Mouse (Mus musculus): ENCODE data around the gene Krt76. TPM values are rescaled to one million over a fixed set of nuclear protein-coding genes. Genes with fewer than 3 reads are reported as not detected.
A peak's percentile ranks its signal among the peaks of the same experiment; 100 is the strongest.

The Krt76 gene
- polyA plus RNA-seq, 1 experiment from 2014 or later = not detected

GRCm38 (mm10) chr15:101858673-101859425 lies 33.9 kb downstream of the Krt76 start:
- Histone ChIP-seq H3K4me1 (peaks cover 27% of the 10 kb centered on the region), H3K9me3 (replicated peaks) (no peaks in the 10 kb centered on the region), H3K9ac (no peak overlapping the region), H3K4me3 (replicated peaks) (peak overlapping the region; percentile 45), H3K27ac (no peak overlapping the region), H3K36me3 (no peaks in the 10 kb centered on the region), H3K27me3 (peaks cover 74% of the 10 kb centered on the region), H3K4me2 (peak overlapping the region; percentile 89)
- no peak for ATAC-seq (replicated peaks; ENCODE audit: low FRiP score)
- 4% methylated on average over 11 of the region's 11 CpGs for WGBS

- Histone ChIP-seq H3K4me2 (no peak overlapping the region), H3K9ac (no peak overlapping the region), H3K36me3 (no peaks in the 10 kb centered on the region), H3K4me1 (peaks cover 27% of the 10 kb centered on the region), H3K27ac (no peak overlapping the region), H3K27me3 (peaks cover 72% of the 10 kb centered on the region), H3K9me3 (replicated peaks) (no peaks in the 10 kb centered on the region), H3K4me3 (replicated peaks) (no peak overlapping the region)
- WGBS = 32% methylated on average over 5 of the region's 5 CpGs
- ATAC-seq (replicated peaks; ENCODE audit: low FRiP score) = no peak
Measured at GRCm38 (mm10) chr15:101856696-101857095, 36.0 kb downstream of the Krt76 start.

GRCm38 (mm10) chr15:101855732-101856131 lies 37.0 kb downstream of the Krt76 start:
- no peak overlapping the region for H3K27ac ChIP-seq
- ATAC-seq (replicated peaks; ENCODE audit: low FRiP score) = no peak
- H3K9ac ChIP-seq = no peak overlapping the region
- peaks cover 72% of the 10 kb centered on the region for H3K27me3 ChIP-seq
- H3K4me1 ChIP-seq = peaks cover 27% of the 10 kb centered on the region
- 53% methylated on average over 3 of the region's 3 CpGs for whole genome bisulfite sequencing
- no peaks in the 10 kb centered on the region for H3K36me3 ChIP-seq
- no peaks in the 10 kb centered on the region for H3K9me3 ChIP-seq (replicated peaks)
- H3K4me3 ChIP-seq (replicated peaks) = no peak overlapping the region
- no peak overlapping the region for H3K4me2 ChIP-seq

- no peak overlapping the region for H3K4me3 ChIP-seq (replicated peaks)
- H3K9me3 ChIP-seq (replicated peaks) = no peaks in the 10 kb centered on the region
- H3K36me3 ChIP-seq = no peaks in the 10 kb centered on the region
- H3K4me1 ChIP-seq = peaks cover 13% of the 10 kb centered on the region
- 24% methylated on average over 5 of the region's 5 CpGs for WGBS
- no peak overlapping the region for H3K9ac ChIP-seq
- peaks cover 57% of the 10 kb centered on the region for H3K27me3 ChIP-seq
- no peak overlapping the region for H3K4me2 ChIP-seq
- no peak overlapping the region for H3K27ac ChIP-seq
- ATAC-seq (replicated peaks; ENCODE audit: low FRiP score) = no peak
Measured at GRCm38 (mm10) chr15:101854294-101854693, 38.4 kb downstream of the Krt76 start.

GRCm38 (mm10) chr15:101852571-101852970 lies 40.1 kb downstream of the Krt76 start:
- Histone ChIP-seq H3K27me3 (peaks cover 47% of the 10 kb centered on the region), H3K9me3 (replicated peaks) (no peaks in the 10 kb centered on the region), H3K4me2 (no peak overlapping the region), H3K36me3 (no peaks in the 10 kb centered on the region), H3K9ac (no peak overlapping the region), H3K4me3 (replicated peaks) (no peak overlapping the region), H3K27ac (no peak overlapping the region), H3K4me1 (peaks cover 6% of the 10 kb centered on the region)
- no peak for ATAC-seq (replicated peaks; ENCODE audit: low FRiP score)
- WGBS = 20% methylated on average over 5 of the region's 5 CpGs

GRCm38 (mm10) chr15:101850694-101851093 lies 42.0 kb downstream of the Krt76 start, which contains the start of gene Krt1:
Gene Krt1, minus strand, starts transcription at chr15:101850794.
- Histone ChIP-seq H3K4me3 (replicated peaks) (no peak within 1 kb of the TSS), H3K27me3 (peaks cover 53% of the 10 kb centered on the region), H3K4me2 (no peak within 1 kb of the TSS), H3K4me1 (peaks cover 1% of the 10 kb centered on the region), H3K36me3 (no peaks in the 10 kb centered on the region), H3K9ac (no peak within 1 kb of the TSS), H3K9me3 (replicated peaks) (no peaks in the 10 kb centered on the region), H3K27ac (no peak within 1 kb of the TSS)
- no peak for ATAC-seq (replicated peaks; ENCODE audit: low FRiP score)
- 81% methylated on average over 6 of the region's 6 CpGs for WGBS

- ATAC-seq (replicated peaks; ENCODE audit: low FRiP score) = peak; percentile 70
- WGBS = under 1% methylated on average over 33 of the region's 37 CpGs
- Histone ChIP-seq H3K27ac (no peak overlapping the region), H3K4me1 (peaks cover 7% of the 10 kb centered on the region), H3K4me2 (peak overlapping the region; percentile 94), H3K27me3 (peaks cover 35% of the 10 kb centered on the region), H3K36me3 (no peaks in the 10 kb centered on the region), H3K9me3 (replicated peaks) (no peaks in the 10 kb centered on the region), H3K4me3 (replicated peaks) (peak overlapping the region; percentile 58), H3K9ac (peak overlapping the region; percentile 56)
Measured at GRCm38 (mm10) chr15:101845971-101846403, 46.7 kb downstream of the Krt76 start.

- no peak for ATAC-seq (replicated peaks; ENCODE audit: low FRiP score)
- Histone ChIP-seq H3K4me2 (no peak overlapping the region), H3K9me3 (replicated peaks) (no peaks in the 10 kb centered on the region), H3K36me3 (no peaks in the 10 kb centered on the region), H3K4me3 (replicated peaks) (no peak overlapping the region), H3K27me3 (peaks cover 29% of the 10 kb centered on the region), H3K4me1 (peaks cover 7% of the 10 kb centered on the region), H3K27ac (no peak overlapping the region), H3K9ac (no peak overlapping the region)
- 56% methylated on average over 9 of the region's 9 CpGs for WGBS
Measured at GRCm38 (mm10) chr15:101843192-101843591, 49.5 kb downstream of the Krt76 start.

GRCm38 (mm10) chr15:101834784-101835328 lies 57.9 kb downstream of the Krt76 start:
- no peak overlapping the region for H3K9ac ChIP-seq
- 0 out of 2 replicates have a peak, but pooled peaks cover 4% of the 10 kb centered on the region for H3K4me1 ChIP-seq
- no peak for ATAC-seq (replicated peaks; ENCODE audit: low FRiP score)
- H3K9me3 ChIP-seq (replicated peaks) = no peaks in the 10 kb centered on the region
- H3K27ac ChIP-seq = no peak overlapping the region
- WGBS = 69% methylated on average over 5 of the region's 5 CpGs
- no peaks in the 10 kb centered on the region for H3K27me3 ChIP-seq
- H3K4me2 ChIP-seq = no peak overlapping the region
- H3K36me3 ChIP-seq = no peaks in the 10 kb centered on the region
- no peak overlapping the region for H3K4me3 ChIP-seq (replicated peaks)

Small RNA genes within 50 kb of the gene (microRNA-seq; reads per million reads assigned to microRNA genes)
- not detected for gene Gm44356

Other genes with a start within 250 kb of the Krt76 start
- not detected in 2 replicates for gene Gm5478, start 245.5 kb downstream of the Krt76 start, polyA plus RNA-seq (2015; fragmentation: Nextera tagmentation; extraction: Ambion mirVana)
- not detected in 2 replicates for gene Krt6b, start 212.6 kb downstream of the Krt76 start, polyA plus RNA-seq (2015; fragmentation: Nextera tagmentation; extraction: Ambion mirVana)
- 0.62 and 3.8 TPM in 2 replicates for gene Krt6a, start 198.6 kb downstream of the Krt76 start, polyA plus RNA-seq (2015; fragmentation: Nextera tagmentation; extraction: Ambion mirVana)
- 3.2 and 5.1 TPM in 2 replicates for gene Krt5, start 180.0 kb downstream of the Krt76 start, polyA plus RNA-seq (2015; fragmentation: Nextera tagmentation; extraction: Ambion mirVana)
- gene Krt71, start 149.8 kb downstream of the Krt76 start, polyA plus RNA-seq (2015; fragmentation: Nextera tagmentation; extraction: Ambion mirVana) = not detected in 2 replicates
- not detected in 2 replicates for gene Krt72, start 106.5 kb downstream of the Krt76 start, polyA plus RNA-seq (2015; fragmentation: Nextera tagmentation; extraction: Ambion mirVana)
- not detected in 2 replicates for gene Krt73, start 90.6 kb downstream of the Krt76 start, polyA plus RNA-seq (2015; fragmentation: Nextera tagmentation; extraction: Ambion mirVana)
- not detected in 2 replicates for gene Krt2, start 74.8 kb downstream of the Krt76 start, polyA plus RNA-seq (2015; fragmentation: Nextera tagmentation; extraction: Ambion mirVana)
- 1.4 and 6.7 TPM in 2 replicates for gene Krt1, start 42.1 kb downstream of the Krt76 start, polyA plus RNA-seq (2015; fragmentation: Nextera tagmentation; extraction: Ambion mirVana)
- 0.05 and 0.72 TPM in 2 replicates for gene Krt77, start 23.2 kb downstream of the Krt76 start, polyA plus RNA-seq (2015; fragmentation: Nextera tagmentation; extraction: Ambion mirVana)
- 2.4 and 7.5 TPM in 2 replicates for gene Krt4, start 31.8 kb upstream of the Krt76 start, polyA plus RNA-seq (2015; fragmentation: Nextera tagmentation; extraction: Ambion mirVana)
- gene Krt79, start 47.4 kb upstream of the Krt76 start, polyA plus RNA-seq (2015; fragmentation: Nextera tagmentation; extraction: Ambion mirVana) = 0.45 and 0.53 TPM in 2 replicates
- 0.04 and 0.15 TPM in 2 replicates for gene Krt78, start 61.4 kb upstream of the Krt76 start, polyA plus RNA-seq (2015; fragmentation: Nextera tagmentation; extraction: Ambion mirVana)
- 213 and 217 TPM in 2 replicates for gene Krt8, start 111.6 kb upstream of the Krt76 start, polyA plus RNA-seq (2015; fragmentation: Nextera tagmentation; extraction: Ambion mirVana)
- 176 and 180 TPM in 2 replicates for gene Krt18, start 135.3 kb upstream of the Krt76 start, polyA plus RNA-seq (2015; fragmentation: Nextera tagmentation; extraction: Ambion mirVana)
- 127 and 130 TPM in 2 replicates for gene Eif4b, start 180.9 kb upstream of the Krt76 start, polyA plus RNA-seq (2015; fragmentation: Nextera tagmentation; extraction: Ambion mirVana)
- 39.7 and 48.4 TPM in 2 replicates for gene Tns2, start 207.5 kb upstream of the Krt76 start, polyA plus RNA-seq (2015; fragmentation: Nextera tagmentation; extraction: Ambion mirVana)
- 18.0 and 18.4 TPM in 2 replicates for gene Spryd3, start 243.3 kb upstream of the Krt76 start, polyA plus RNA-seq (2015; fragmentation: Nextera tagmentation; extraction: Ambion mirVana)

All from kidney, embryonic 15.5 days (tissue).